In the genomic region with DNA sequence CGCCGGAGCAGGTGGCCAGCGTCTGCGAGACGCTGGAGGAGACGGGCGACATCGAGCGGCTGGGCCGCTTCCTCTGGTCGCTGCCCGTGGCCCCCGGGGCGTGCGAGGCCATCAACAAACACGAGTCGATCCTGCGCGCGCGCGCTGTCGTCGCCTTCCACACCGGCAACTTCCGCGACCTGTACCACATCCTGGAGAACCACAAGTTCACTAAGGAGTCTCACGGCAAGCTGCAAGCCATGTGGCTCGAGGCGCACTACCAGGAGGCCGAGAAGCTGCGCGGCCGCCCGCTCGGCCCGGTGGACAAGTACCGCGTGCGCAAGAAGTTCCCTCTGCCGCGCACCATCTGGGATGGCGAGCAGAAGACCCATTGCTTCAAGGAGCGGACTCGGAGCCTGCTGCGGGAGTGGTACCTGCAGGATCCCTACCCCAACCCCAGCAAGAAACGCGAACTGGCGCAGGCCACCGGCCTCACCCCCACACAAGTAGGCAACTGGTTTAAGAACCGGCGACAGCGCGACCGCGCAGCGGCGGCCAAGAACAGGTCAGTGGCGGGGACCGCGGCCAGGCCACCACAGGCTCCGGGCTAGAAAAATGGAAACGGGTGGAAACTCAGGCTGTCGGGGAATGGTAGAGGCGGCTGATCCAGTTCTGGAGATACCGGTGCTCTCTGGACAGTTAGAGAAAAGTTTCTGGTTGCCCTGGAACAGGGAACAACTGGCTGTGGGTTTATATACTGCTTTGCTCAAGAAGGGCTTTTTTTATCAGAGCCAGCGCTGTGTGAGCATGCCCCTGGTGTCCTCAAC, we compare ENCODE assay signal across 9 mouse cellular contexts. TPM values are rescaled to one million over a fixed set of nuclear protein-coding genes. Genes with fewer than 3 reads are reported as not detected.
DNase-seq lines count a peak whose midpoint lies in the region; ATAC-seq and TF ChIP-seq lines count a peak whose summit lies in the region.
"Had no signal": no experiment of that assay in that cellular context is flagged by ENCODE, and none has a peak within 500 bp of the region (broad histone marks: within the 10 kb centered on the region; RNA-seq: fewer than 3 reads in every experiment).

No protein-coding gene starts in this region.

- peak overlapping the region; percentile 12; the same call in 1 of the 2 replicates for H3K4me3 ChIP-seq in lung, postnatal 0 days (ENCODE audit: low read depth, low read length)
- peak overlapping the region; percentile 57 for H3K4me3 ChIP-seq in forebrain, embryonic 13.5 days
- H3K4me3 ChIP-seq in liver, embryonic 12.5 days: peak overlapping the region; percentile 21
- H3K4me3 ChIP-seq in stomach, embryonic 15.5 days (replicated peaks): peak overlapping the region; percentile 28

- no peak for ATAC-seq in lung, postnatal 0 days
- no peak for ATAC-seq in forebrain, embryonic 13.5 days
- no peak for ATAC-seq in liver, embryonic 12.5 days
- ATAC-seq in stomach, embryonic 15.5 days (ENCODE audit: insufficient read depth, low FRiP score, low read depth): no peak

- no peaks in the 10 kb centered on the region for H3K4me1 ChIP-seq in lung, postnatal 0 days (ENCODE audit: insufficient read depth, low read depth, low read length)
- peaks cover 70% of the 10 kb centered on the region for H3K4me1 ChIP-seq in forebrain, embryonic 13.5 days
- 0 out of 2 replicates have a peak, but pooled peaks cover 4% of the 10 kb centered on the region for H3K4me1 ChIP-seq in liver, embryonic 12.5 days
- H3K4me1 ChIP-seq in stomach, embryonic 15.5 days: peaks cover 24% of the 10 kb centered on the region

- H3K4me2 ChIP-seq in lung, postnatal 0 days (replicated peaks; ENCODE audit: low read depth, low read length): peak overlapping the region; percentile 41
- peak overlapping the region; percentile 71 for H3K4me2 ChIP-seq in forebrain, embryonic 13.5 days
- peak overlapping the region; percentile 37 for H3K4me2 ChIP-seq in liver, embryonic 12.5 days
- peak overlapping the region; percentile 49 for H3K4me2 ChIP-seq in stomach, embryonic 15.5 days

- H3K27ac ChIP-seq in lung, postnatal 0 days (ENCODE audit: low read length): no peak overlapping the region
- H3K27ac ChIP-seq in forebrain, embryonic 13.5 days: peak overlapping the region; percentile 92
- no peak overlapping the region for H3K27ac ChIP-seq in liver, embryonic 12.5 days
- no peak overlapping the region for H3K27ac ChIP-seq in stomach, embryonic 15.5 days

- H3K9me3 ChIP-seq in lung, postnatal 0 days (ENCODE audit: low read length): no peaks in the 10 kb centered on the region
- no peaks in the 10 kb centered on the region for H3K9me3 ChIP-seq in forebrain, embryonic 13.5 days (replicated peaks)
- H3K9me3 ChIP-seq in liver, embryonic 12.5 days (replicated peaks): no peaks in the 10 kb centered on the region
- H3K9me3 ChIP-seq in stomach, embryonic 15.5 days: no peaks in the 10 kb centered on the region

- TF ChIP-seq EP300 in lung, postnatal 0 days (IDR thresholded peaks at IDR 0.05): no peak

- TF ChIP-seq CTCF in lung, postnatal 0 days (IDR thresholded peaks at IDR 0.05): no peak

- H3K27me3 ChIP-seq in lung, postnatal 0 days (replicated peaks; ENCODE audit: insufficient read depth, low read length): peaks cover 93% of the 10 kb centered on the region
- peaks cover 88% of the 10 kb centered on the region for H3K27me3 ChIP-seq in forebrain, embryonic 13.5 days
- H3K27me3 ChIP-seq in liver, embryonic 12.5 days (replicated peaks): peaks cover 100% of the 10 kb centered on the region
- H3K27me3 ChIP-seq in stomach, embryonic 15.5 days (replicated peaks): peaks cover 90% of the 10 kb centered on the region

- H3K36me3 ChIP-seq in lung, postnatal 0 days (ENCODE audit: insufficient read depth, low read length): no peaks in the 10 kb centered on the region
- no peaks in the 10 kb centered on the region for H3K36me3 ChIP-seq in forebrain, embryonic 13.5 days (ENCODE audit: poor library complexity, severe bottlenecking)
- no peaks in the 10 kb centered on the region for H3K36me3 ChIP-seq in liver, embryonic 12.5 days
- no peaks in the 10 kb centered on the region for H3K36me3 ChIP-seq in stomach, embryonic 15.5 days

- no peak overlapping the region for H3K9ac ChIP-seq in lung, postnatal 0 days (replicated peaks; ENCODE audit: low read depth)
- peak overlapping the region; percentile 86 for H3K9ac ChIP-seq in forebrain, embryonic 13.5 days
- no peak overlapping the region for H3K9ac ChIP-seq in liver, embryonic 12.5 days
- no peak overlapping the region for H3K9ac ChIP-seq in stomach, embryonic 15.5 days

- no peak for DNase-seq in lung, postnatal 0 days (ENCODE audit: low spot score)
- no peak for DNase-seq in lung, postnatal 10 days
- DNase-seq in layer of hippocampus, adult 9-11 months: no peak
- DNase-seq in lung, postnatal 25 days (ENCODE audit: low spot score): no peak
- DNase-seq in layer of hippocampus, postnatal 14 days (ENCODE audit: low spot score in 2 of 2): no peak
- DNase-seq: gastrocnemius, postnatal 25 days had no signal

- WGBS in lung, postnatal 0 days: under 1% methylated on average over 50 of the region's 67 CpGs
- under 1% methylated on average over 66 of the region's 67 CpGs for WGBS in forebrain, embryonic 13.5 days
- WGBS in liver, embryonic 12.5 days (ENCODE audit: insufficient replicate concordance): 2% methylated on average over 67 of the region's 67 CpGs
- under 1% methylated on average over 67 of the region's 67 CpGs for WGBS in stomach, embryonic 15.5 days

RNA-seq across cellular contexts. Expression of gene Six3, which starts 8.3 kb away (rescaled TPM):
- not detected in 2 replicates for polyA plus RNA-seq in lung, postnatal 0 days (2015; fragmentation: Nextera tagmentation; extraction: Ambion mirVana)
- polyA plus RNA-seq in forebrain, embryonic 13.5 days (2015; fragmentation: Nextera tagmentation; extraction: Ambion mirVana): 18.2 and 22.4 TPM in 2 replicates
- not detected in 2 replicates for polyA plus RNA-seq in liver, embryonic 12.5 days (2016; fragmentation: Nextera tagmentation; extraction: Ambion mirVana)
- polyA plus RNA-seq in stomach, embryonic 15.5 days (2015; fragmentation: Nextera tagmentation; extraction: Ambion mirVana): not detected in 2 replicates
- total RNA-seq in layer of hippocampus, postnatal 14 days (2021): 1 to 10 TPM; 1.5 to 1.7 TPM
- total RNA-seq: gastrocnemius, postnatal 25 days had no signal

Comparison
In these comparisons a context has a peak if more than half of its experiments do, and no peak if none do; other contexts are left out.
1. RNA of gene Six3, which starts 8.3 kb away (polyA plus RNA-seq): 18.2 to 22.4 TPM in forebrain, embryonic 13.5 days; not detected in stomach, embryonic 15.5 days, not detected in lung, postnatal 0 days and not detected in liver, embryonic 12.5 days; every median in the first group is over 10 times any median in the second.
2. Peak in every context shown above with its lines, with median percentiles within 50 percentile points of each other: H3K4me2 ChIP-seq and H3K4me3 ChIP-seq.